Mouse (Mus musculus) lung, postnatal 0 days (tissue): ENCODE data around the gene Zdhhc22. TPM values are rescaled to one million over a fixed set of nuclear protein-coding genes. Genes with fewer than 3 reads are reported as not detected.

Experiments
- ATAC-seq: fragments of 200-750 bp; cut with Nextera tagmentation; 2 replicates; pipeline ENCODE4 v1.8.0; 2017; ENCODE audit warnings: moderate library complexity
- DNase-seq: peaks from one replicate; pipeline ENCODE4 v3.0.0-alpha.2; 2016; ENCODE audit warnings: low spot score
- H3K27ac ChIP-seq: fragments of 300-500 bp; sonication (generic); 2 replicates; pipeline ENCODE4 v1.5.1; 2014; ENCODE audit warnings: antibody characterized with exemption, mild to moderate bottlenecking, low read length, mixed read lengths
- H3K27me3 ChIP-seq: fragments of 300-500 bp; sonication (generic); replicated peaks from 2 replicates; pipeline ENCODE4 v1.6.1; 2014; ENCODE audit warnings: low read length, mixed read lengths; ENCODE audit not compliant: insufficient read depth
- H3K36me3 ChIP-seq: fragments of 300-500 bp; sonication (generic); 2 replicates; pipeline ENCODE4 v1.6.1; 2014; ENCODE audit warnings: low read length, mixed read lengths; ENCODE audit not compliant: insufficient read depth
- H3K4me1 ChIP-seq: fragments of 300-500 bp; sonication (generic); 2 replicates; pipeline ENCODE4 v1.6.1; 2014; ENCODE audit warnings: antibody characterized with exemption, low read depth, low read length, mixed read lengths; ENCODE audit not compliant: insufficient read depth
- H3K4me2 ChIP-seq: fragments of 300-500 bp; sonication (generic); replicated peaks from 2 replicates; pipeline ENCODE4 v1.6.1; 2014; ENCODE audit warnings: low read depth, mild to moderate bottlenecking, low read length, moderate library complexity, mixed read lengths
- H3K4me3 ChIP-seq: fragments of 300-500 bp; sonication (generic); 2 replicates; pipeline ENCODE4 v1.5.1; 2014; ENCODE audit warnings: low read depth, low read length
- H3K9ac ChIP-seq: fragments of 300-500 bp; sonication (generic); replicated peaks from 2 replicates; pipeline ENCODE4 v1.6.1; 2014; ENCODE audit warnings: low read depth, mild to moderate bottlenecking
- H3K9me3 ChIP-seq: fragments of 300-500 bp; sonication (generic); 2 replicates; pipeline ENCODE4 v1.6.1; 2016; ENCODE audit warnings: low read length, mixed read lengths
- CTCF ChIP-seq: IDR thresholded peaks from 2 replicates; pipeline ENCODE4 v1.5.1; 2016; ENCODE audit warnings: antibody characterized with exemption, mild to moderate bottlenecking
- EP300 ChIP-seq: IDR thresholded peaks from 2 replicates; pipeline ENCODE4 v1.6.1; 2016; ENCODE audit warnings: antibody characterized with exemption, mild to moderate bottlenecking, control low read depth
- WGBS: fragments of 180-500 bp; shearing (Covaris S2); extraction: QIAGEN DNeasy Blood & Tissue Kit; methylation state at CpG from one replicate; pipeline ENCODE4 v1.1.7; 2014; 5-methylcytosine and 5-hydroxymethylcytosine counted together
- polyA plus RNA-seq: library from polyadenylated mRNA; unstranded; fragments of >200 nt; fragmentation: Nextera tagmentation; extraction: Ambion mirVana; gene quantifications from 2 replicates; pipeline ENCODE4 v1.2.1, GENCODE M21; 2015

Zdhhc22 gene
- polyA plus RNA-seq: 0.04 TPM in 1 of 2 replicates, not detected in the other

DNA sequence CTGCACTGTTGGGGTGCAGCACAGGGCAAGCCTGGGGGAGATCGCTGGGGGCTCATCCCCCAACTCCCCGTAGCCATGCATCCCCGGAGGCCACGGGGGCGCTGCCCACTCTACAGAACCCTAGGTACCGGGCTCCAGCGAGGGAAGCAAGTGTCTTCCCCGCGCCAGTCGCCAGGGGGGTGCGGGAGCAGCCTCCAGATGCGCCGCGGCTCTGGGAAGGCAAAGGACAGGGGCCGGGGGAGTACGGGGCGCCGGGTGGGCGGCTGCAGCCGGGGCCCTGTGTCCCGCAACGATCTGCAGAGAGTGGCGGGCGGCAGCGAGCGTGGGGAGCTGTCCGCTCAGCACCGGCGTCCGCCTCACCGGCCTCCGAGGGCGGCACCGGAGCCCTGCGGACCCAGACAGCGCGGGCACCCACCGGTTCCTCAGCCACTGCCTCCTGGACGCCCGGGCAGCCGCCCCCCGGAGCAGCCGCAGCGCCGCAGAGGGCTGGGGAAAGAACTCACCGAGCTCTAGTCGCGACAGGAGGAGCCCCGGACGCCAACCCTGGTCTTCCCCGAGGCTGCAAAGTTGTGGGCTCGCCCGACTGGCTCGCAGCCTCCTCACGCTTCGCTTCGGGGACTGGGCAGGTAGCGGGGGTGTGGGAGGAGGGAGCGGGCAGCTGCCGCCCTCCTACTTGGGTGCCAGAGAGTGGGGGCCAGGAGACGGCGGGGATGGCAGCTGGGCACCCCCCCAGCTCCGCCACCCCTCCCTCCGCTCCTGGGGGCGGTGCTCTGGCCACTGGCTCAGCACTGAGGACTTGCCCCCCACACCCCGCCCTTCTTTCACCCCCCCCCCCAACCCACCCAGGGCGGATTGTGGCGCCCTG is at the start of gene Zdhhc22:
TSS of gene Zdhhc22 (minus strand) at position 541 of the 865 bp plus-strand sequence.
- peak; percentile 30 for TF ChIP-seq CTCF
- TF ChIP-seq EP300: no peak
- H3K4me3 ChIP-seq: no peak within 1 kb of the TSS; the same call in 1 of the 2 replicates
- ATAC-seq (peak; percentile 70), DNase-seq (peak; percentile 59)
- H3K9ac ChIP-seq: no peak within 1 kb of the TSS
- under 1% methylated on average over 31 of the region's 68 CpGs for WGBS
- H3K27ac ChIP-seq: no peak within 1 kb of the TSS
- H3K9me3 ChIP-seq: no peaks in the 10 kb centered on the region
- peak within 1 kb of the TSS; percentile 3; the same call in 1 of the 2 replicates for H3K4me2 ChIP-seq
- H3K4me1 ChIP-seq: no peaks in the 10 kb centered on the region
- peaks cover 35% of the 10 kb centered on the region for H3K27me3 ChIP-seq
- no peaks in the 10 kb centered on the region for H3K36me3 ChIP-seq

DNA sequence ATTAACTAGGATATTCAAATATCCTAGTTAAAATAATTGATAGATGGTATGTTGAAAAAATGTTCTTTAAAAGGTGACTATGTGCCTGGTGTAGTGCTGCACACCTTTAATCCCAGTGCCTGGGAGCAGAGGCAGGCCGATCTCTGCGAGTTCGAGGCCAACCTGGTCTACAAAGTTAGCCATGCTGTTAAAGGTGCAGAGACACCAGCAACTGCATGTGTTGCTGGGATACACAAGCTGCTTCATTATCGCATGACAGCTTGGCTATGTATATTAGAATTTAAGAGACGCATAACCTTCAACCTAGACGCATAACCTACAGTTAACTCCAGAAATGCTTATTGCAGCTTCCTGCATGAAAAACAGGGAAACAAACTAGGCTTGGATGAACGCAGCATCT is 46.4 kb upstream of the Zdhhc22 start:
- Histone ChIP-seq H3K36me3 (no peaks in the 10 kb centered on the region), H3K4me2 (no peak overlapping the region), H3K27me3 (no peaks in the 10 kb centered on the region), H3K9ac (no peak overlapping the region), H3K27ac (no peak overlapping the region), H3K4me1 (no peaks in the 10 kb centered on the region), H3K4me3 (no peak overlapping the region), H3K9me3 (no peaks in the 10 kb centered on the region)
- TF ChIP-seq EP300: no peak
- no peak for TF ChIP-seq CTCF
- DNase-seq (no peak), ATAC-seq (no peak)
- 91% methylated on average over 7 of the region's 7 CpGs for WGBS

DNA sequence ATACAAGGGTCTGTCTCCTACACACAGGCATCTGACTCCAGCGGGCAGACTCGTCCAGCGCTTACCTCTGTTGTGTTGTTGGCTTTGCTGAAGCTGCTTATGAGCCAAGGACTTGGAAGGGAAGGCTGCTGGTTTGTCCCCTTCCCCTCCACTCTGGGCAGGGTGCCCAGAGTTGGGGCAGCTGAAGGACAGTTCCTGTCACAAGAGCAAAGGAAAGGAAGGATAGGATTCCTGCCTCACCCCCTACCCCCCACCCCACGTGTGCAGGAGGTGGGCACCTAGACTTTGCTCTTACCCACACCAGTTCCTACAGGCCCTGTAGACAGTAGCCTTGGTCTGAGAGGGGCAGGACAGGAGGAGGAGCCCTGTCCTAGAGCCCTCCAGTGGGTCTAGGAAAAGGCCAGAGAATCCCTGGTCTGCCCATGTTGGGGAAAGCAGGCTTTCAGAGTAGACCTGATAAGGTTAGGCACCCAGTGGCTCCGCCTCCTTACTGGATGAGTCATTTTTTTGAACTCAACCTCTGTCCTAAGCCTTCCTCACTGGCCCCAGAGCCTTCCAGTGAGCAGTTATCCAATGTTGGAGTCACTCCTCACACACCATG is 41.0 kb upstream of the Zdhhc22 start:
- Histone ChIP-seq H3K36me3 (no peaks in the 10 kb centered on the region), H3K9ac (no peak overlapping the region), H3K4me3 (no peak overlapping the region), H3K9me3 (no peaks in the 10 kb centered on the region), H3K4me2 (no peak overlapping the region), H3K27me3 (peaks cover 3% of the 10 kb centered on the region; the same call in 1 of the 2 replicates), H3K4me1 (no peaks in the 10 kb centered on the region), H3K27ac (no peak overlapping the region)
- ATAC-seq (no peak), DNase-seq (no peak)
- TF ChIP-seq CTCF (no peak), EP300 (no peak)
- 50% methylated on average over 5 of the region's 5 CpGs for WGBS

DNA sequence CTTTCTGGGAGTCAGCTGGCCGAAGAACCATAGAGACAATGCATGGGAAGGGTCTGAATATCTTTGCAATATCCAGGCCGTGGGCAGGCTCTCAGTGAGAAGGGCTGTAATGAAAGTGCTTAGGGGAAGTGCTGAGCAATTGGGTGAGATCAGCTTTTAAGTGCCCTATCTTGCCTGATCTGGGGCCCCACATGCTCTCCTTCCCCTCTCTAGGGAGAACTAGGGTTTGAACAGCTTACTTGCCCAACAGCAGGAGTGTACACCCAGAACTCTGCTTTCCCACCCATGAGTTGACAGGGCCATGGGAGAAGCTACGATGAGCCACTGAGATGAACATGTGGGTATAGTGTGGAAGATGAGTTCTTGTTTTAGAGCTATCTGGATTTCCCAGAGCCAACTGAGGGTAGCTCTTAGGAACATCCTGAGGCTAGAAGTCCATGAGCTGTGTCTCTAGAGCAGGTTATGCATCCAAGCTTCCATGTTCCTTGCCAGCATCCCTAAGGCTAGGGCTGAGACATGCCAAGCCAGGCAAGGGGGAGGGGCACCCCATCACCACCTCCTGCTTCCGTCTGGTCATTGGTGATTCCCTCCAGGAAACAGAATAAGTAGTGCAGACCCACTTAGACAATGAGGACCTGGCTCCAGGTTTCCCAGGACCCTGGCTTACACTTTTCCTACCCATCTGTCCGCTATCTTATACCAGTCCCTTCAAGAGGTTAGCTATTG is 39.2 kb upstream of the Zdhhc22 start:
- Histone ChIP-seq H3K27ac (no peak overlapping the region), H3K9me3 (no peaks in the 10 kb centered on the region), H3K4me1 (no peaks in the 10 kb centered on the region), H3K27me3 (peaks cover 3% of the 10 kb centered on the region; the same call in 1 of the 2 replicates), H3K4me2 (no peak overlapping the region), H3K36me3 (no peaks in the 10 kb centered on the region), H3K9ac (no peak overlapping the region), H3K4me3 (no peak overlapping the region)
- WGBS: 59% methylated on average over 5 of the region's 5 CpGs
- DNase-seq (no peak), ATAC-seq (no peak)
- TF ChIP-seq CTCF (no peak), EP300 (no peak)

DNA sequence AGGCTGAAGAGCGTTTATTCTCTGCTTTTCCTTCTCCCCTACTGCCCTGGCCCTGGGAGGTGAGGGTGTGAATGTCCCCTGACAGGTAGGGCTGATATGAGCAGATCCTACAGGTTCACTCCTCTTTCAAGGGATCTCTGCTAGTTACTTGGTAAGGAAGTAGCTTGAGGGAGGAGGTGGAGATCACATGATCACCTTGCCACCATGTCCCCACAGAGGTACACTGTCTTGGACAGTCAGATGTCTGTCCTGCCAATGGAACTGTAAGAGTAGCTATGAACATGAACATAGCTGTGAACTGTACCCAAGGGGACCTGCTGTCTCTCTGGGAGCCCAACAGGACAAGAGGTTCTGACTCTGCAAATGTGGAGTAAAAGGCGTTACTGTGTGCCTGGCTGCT is 37.8 kb upstream of the Zdhhc22 start:
- peaks cover 3% of the 10 kb centered on the region; the same call in 1 of the 2 replicates for H3K27me3 ChIP-seq
- no peaks in the 10 kb centered on the region for H3K36me3 ChIP-seq
- no peak overlapping the region for H3K4me3 ChIP-seq
- no peaks in the 10 kb centered on the region for H3K9me3 ChIP-seq
- WGBS: 56% methylated on average over 2 of the region's 2 CpGs
- H3K9ac ChIP-seq: no peak overlapping the region
- DNase-seq: no peak
- TF ChIP-seq CTCF (no peak), EP300 (no peak)
- no peaks in the 10 kb centered on the region for H3K4me1 ChIP-seq
- no peak overlapping the region for H3K27ac ChIP-seq
- no peak for ATAC-seq
- no peak overlapping the region for H3K4me2 ChIP-seq

DNA sequence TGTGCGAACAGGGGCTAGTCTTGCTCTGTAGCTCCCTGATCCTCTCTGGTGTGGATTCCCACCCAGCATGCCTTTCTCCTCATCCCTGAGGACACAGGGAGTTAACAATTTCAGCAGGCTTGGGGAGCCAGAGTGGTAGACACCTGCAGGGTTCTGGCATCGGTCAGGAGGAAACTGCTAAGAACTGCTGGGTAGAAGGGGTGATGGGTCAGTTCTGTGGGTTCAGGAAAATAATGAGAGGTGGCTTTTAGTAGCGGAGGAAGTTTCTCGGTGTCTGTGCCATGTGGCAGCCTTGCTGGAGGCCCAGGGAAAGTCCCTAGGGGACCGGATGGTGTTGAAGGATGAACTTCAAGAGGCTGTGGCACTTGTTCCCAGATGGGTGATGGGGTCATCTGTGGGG is 37.2 kb upstream of the Zdhhc22 start:
- Histone ChIP-seq H3K9me3 (no peaks in the 10 kb centered on the region), H3K4me2 (no peak overlapping the region), H3K27me3 (peaks cover 3% of the 10 kb centered on the region; the same call in 1 of the 2 replicates), H3K4me1 (no peaks in the 10 kb centered on the region), H3K9ac (no peak overlapping the region), H3K36me3 (no peaks in the 10 kb centered on the region), H3K4me3 (no peak overlapping the region), H3K27ac (no peak overlapping the region)
- DNase-seq: no peak
- 58% methylated on average over 5 of the region's 5 CpGs for WGBS
- no peak for TF ChIP-seq EP300
- no peak for TF ChIP-seq CTCF
- no peak for ATAC-seq
